Mouse (Mus musculus): ENCODE data around the gene Lurap1l. TPM values are rescaled to one million over a fixed set of nuclear protein-coding genes. Genes with fewer than 3 reads are reported as not detected.

Lurap1l gene
- polyA plus RNA-seq, 1 experiment from 2014 or later: 5.7 TPM

DNA sequence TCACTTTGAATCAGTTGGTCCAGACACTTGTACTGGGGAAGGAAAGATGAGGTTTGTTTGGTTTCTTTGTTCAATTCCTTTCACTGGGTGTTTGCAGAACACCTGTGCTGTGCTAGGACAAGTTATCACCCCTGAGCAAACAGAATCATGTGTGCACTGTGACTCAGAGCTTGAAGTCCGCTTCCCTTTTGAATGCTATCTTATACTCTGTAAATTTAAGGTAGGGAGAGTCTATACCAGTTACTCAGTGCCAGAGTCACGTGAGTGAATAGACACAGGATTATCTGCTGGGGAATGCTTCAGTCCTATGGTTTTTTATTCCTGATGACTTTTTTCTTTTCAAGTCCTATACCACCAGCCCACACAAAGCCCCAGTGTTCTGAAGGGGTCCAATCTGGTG is 39.3 kb downstream of the Lurap1l start:
- WGBS (ENCODE audit: insufficient replicate concordance): 48% methylated on average over 2 of the region's 2 CpGs

GRCm38 (mm10) chr4:80950280-80950781 is 39.9 kb downstream of the Lurap1l start:
- Histone ChIP-seq H3K4me3 (ENCODE audit: low read depth, low read length) (no peak overlapping the region), H3K27ac (ENCODE audit: low read length) (peak overlapping the region; percentile 74), H3K9ac (ENCODE audit: low read depth, low read length) (no peak overlapping the region), H3K4me2 (ENCODE audit: low read depth, low read length) (no peak overlapping the region), H3K4me1 (ENCODE audit: control insufficient read depth, low read depth, low read length) (no peaks in the 10 kb centered on the region), H3K27me3 (ENCODE audit: control insufficient read depth, insufficient read depth, low read depth, low read length) (no peaks in the 10 kb centered on the region), H3K36me3 (ENCODE audit: control insufficient read depth, insufficient read depth) (no peaks in the 10 kb centered on the region), H3K9me3 (replicated peaks; ENCODE audit: control insufficient read depth, low read length) (no peaks in the 10 kb centered on the region)
- 33% methylated on average over 8 of the region's 8 CpGs for WGBS (ENCODE audit: insufficient replicate concordance)
- ATAC-seq (ENCODE audit: low read depth): no peak

More for the DNA sequence above, 39.3 kb downstream of the Lurap1l start:
- Histone ChIP-seq H3K9ac (ENCODE audit: low read depth, low read length) (no peak overlapping the region), H3K27me3 (ENCODE audit: control insufficient read depth, insufficient read depth, low read depth, low read length) (no peaks in the 10 kb centered on the region), H3K4me2 (ENCODE audit: low read depth, low read length) (no peak overlapping the region), H3K9me3 (replicated peaks; ENCODE audit: control insufficient read depth, low read length) (no peaks in the 10 kb centered on the region), H3K36me3 (ENCODE audit: control insufficient read depth, insufficient read depth) (no peaks in the 10 kb centered on the region), H3K4me1 (ENCODE audit: control insufficient read depth, low read depth, low read length) (no peaks in the 10 kb centered on the region), H3K27ac (ENCODE audit: low read length) (peak overlapping the region; percentile 74), H3K4me3 (ENCODE audit: low read depth, low read length) (no peak overlapping the region)
- ATAC-seq (ENCODE audit: low read depth): peak; percentile 96

DNA sequence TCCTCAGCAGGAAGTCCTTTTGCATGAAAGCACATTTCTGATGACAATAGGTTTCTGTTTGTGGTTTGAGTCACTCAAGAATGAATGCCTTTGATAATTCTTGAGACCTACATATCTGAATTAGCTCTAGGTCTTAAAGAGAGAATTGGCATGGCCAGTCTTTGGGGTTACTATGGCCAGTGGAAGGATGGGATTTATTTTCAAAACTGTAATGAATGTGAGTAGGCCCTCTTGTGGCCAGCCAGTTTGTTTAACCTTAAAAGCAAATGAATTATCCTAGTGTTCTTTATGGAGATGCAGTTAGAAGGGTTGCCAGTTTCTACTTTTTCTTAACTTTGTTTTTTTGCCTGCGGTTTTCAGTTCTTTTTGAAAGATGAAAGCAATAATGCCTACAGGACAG is 42.2 kb downstream of the Lurap1l start:
- Histone ChIP-seq H3K4me1 (ENCODE audit: control insufficient read depth, low read depth, low read length) (no peaks in the 10 kb centered on the region), H3K27ac (ENCODE audit: low read length) (no peak overlapping the region), H3K4me2 (ENCODE audit: low read depth, low read length) (no peak overlapping the region), H3K36me3 (ENCODE audit: control insufficient read depth, insufficient read depth) (no peaks in the 10 kb centered on the region), H3K27me3 (ENCODE audit: control insufficient read depth, insufficient read depth, low read depth, low read length) (no peaks in the 10 kb centered on the region), H3K4me3 (ENCODE audit: low read depth, low read length) (no peak overlapping the region), H3K9ac (ENCODE audit: low read depth, low read length) (no peak overlapping the region), H3K9me3 (replicated peaks; ENCODE audit: control insufficient read depth, low read length) (no peaks in the 10 kb centered on the region)
- WGBS (ENCODE audit: insufficient replicate concordance): 60% methylated on average over 1 of the region's 1 CpGs
- ATAC-seq (ENCODE audit: low read depth): no peak

DNA sequence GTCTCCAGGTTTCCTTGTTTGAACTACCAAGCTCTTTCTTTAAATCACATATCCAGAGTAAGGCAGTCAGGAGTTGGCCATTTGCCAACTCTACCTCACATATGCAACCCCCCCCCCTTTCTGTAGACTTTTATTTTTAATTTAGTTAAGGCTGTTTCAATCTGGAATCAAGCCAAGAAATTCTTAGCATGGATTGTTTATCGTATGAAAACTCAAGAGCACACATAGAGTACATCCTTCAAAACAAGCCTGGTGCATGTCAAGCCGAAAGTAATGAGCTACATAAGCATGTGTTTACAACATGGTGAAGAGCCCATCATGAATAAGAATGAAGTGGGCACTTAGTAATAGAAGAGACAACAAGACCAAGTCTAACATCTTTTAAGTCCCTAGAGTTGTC is 45.5 kb downstream of the Lurap1l start:
- Histone ChIP-seq H3K36me3 (ENCODE audit: control insufficient read depth, insufficient read depth) (no peaks in the 10 kb centered on the region), H3K27me3 (ENCODE audit: control insufficient read depth, insufficient read depth, low read depth, low read length) (no peaks in the 10 kb centered on the region), H3K4me1 (ENCODE audit: control insufficient read depth, low read depth, low read length) (no peaks in the 10 kb centered on the region), H3K9ac (ENCODE audit: low read depth, low read length) (no peak overlapping the region), H3K4me2 (ENCODE audit: low read depth, low read length) (no peak overlapping the region), H3K27ac (ENCODE audit: low read length) (no peak overlapping the region), H3K9me3 (replicated peaks; ENCODE audit: control insufficient read depth, low read length) (no peaks in the 10 kb centered on the region), H3K4me3 (ENCODE audit: low read depth, low read length) (no peak overlapping the region)
- WGBS (ENCODE audit: insufficient replicate concordance): 58% methylated on average over 2 of the region's 2 CpGs
- no peak for ATAC-seq (ENCODE audit: low read depth)

DNA sequence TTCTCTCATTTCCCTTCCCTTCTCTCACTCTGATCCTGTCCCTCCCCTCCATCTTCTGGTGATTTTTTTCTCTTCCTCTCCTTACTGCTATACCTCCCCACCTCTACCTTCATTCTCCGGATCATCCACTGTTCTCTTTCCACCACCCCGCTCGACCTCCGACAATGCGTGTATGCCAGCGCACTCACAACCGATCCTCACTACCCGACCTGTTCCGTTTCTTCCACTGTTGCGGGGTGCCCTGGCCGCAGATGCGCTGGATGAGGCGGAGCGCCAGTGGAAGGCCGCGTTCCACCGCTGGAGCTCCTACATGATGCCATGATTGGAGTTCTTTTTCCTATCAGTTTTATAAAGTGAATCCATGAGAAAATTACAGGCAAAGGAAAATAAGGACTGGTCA is 57.1 kb downstream of the Lurap1l start:
- H3K27me3 ChIP-seq (ENCODE audit: control insufficient read depth, insufficient read depth, low read depth, low read length): no peaks in the 10 kb centered on the region
- H3K4me1 ChIP-seq (ENCODE audit: control insufficient read depth, low read depth, low read length): no peaks in the 10 kb centered on the region
- H3K36me3 ChIP-seq (ENCODE audit: control insufficient read depth, insufficient read depth): no peaks in the 10 kb centered on the region
- no peak overlapping the region for H3K9ac ChIP-seq (ENCODE audit: low read depth, low read length)
- no peak overlapping the region for H3K27ac ChIP-seq (ENCODE audit: low read length)
- WGBS (ENCODE audit: insufficient replicate concordance): 85% methylated on average over 17 of the region's 17 CpGs
- H3K4me2 ChIP-seq (ENCODE audit: low read depth, low read length): no peak overlapping the region
- no peaks in the 10 kb centered on the region; the same call in 1 of the 2 replicates for H3K9me3 ChIP-seq (replicated peaks; ENCODE audit: control insufficient read depth, low read length)
- no peak for ATAC-seq (ENCODE audit: low read depth)
- no peak overlapping the region for H3K4me3 ChIP-seq (ENCODE audit: low read depth, low read length)

DNA sequence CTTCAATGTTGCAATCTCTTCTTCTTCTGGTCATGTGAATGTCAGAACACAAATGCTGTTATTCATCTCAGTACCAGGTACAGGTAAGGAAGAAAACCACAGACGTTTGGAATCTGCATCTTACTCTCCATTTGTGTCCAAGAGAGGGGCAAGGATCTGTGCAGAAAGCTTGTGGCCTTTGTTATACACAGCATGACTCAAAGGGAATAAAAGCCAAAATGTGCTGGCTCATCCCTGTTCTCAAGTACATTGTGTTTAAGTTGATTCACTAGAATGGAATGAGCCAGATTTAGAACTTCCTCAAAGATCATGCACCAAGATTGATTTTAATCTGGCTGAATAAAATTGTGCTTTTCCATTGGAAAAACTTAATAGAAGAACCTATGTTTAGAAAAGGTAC is 61.4 kb downstream of the Lurap1l start:
- no peak for ATAC-seq (ENCODE audit: low read depth)
- no peak overlapping the region for H3K4me2 ChIP-seq (ENCODE audit: low read depth, low read length)
- no peaks in the 10 kb centered on the region for H3K4me1 ChIP-seq (ENCODE audit: control insufficient read depth, low read depth, low read length)
- no peak overlapping the region for H3K27ac ChIP-seq (ENCODE audit: low read length)
- H3K4me3 ChIP-seq (ENCODE audit: low read depth, low read length): no peak overlapping the region
- H3K9me3 ChIP-seq (replicated peaks; ENCODE audit: control insufficient read depth, low read length): no peaks in the 10 kb centered on the region; the same call in 1 of the 2 replicates
- H3K27me3 ChIP-seq (ENCODE audit: control insufficient read depth, insufficient read depth, low read depth, low read length): no peaks in the 10 kb centered on the region
- no peak overlapping the region for H3K9ac ChIP-seq (ENCODE audit: low read depth, low read length)
- no peaks in the 10 kb centered on the region for H3K36me3 ChIP-seq (ENCODE audit: control insufficient read depth, insufficient read depth)
- 26% methylated on average over 1 of the region's 1 CpGs for WGBS (ENCODE audit: insufficient replicate concordance)

DNA sequence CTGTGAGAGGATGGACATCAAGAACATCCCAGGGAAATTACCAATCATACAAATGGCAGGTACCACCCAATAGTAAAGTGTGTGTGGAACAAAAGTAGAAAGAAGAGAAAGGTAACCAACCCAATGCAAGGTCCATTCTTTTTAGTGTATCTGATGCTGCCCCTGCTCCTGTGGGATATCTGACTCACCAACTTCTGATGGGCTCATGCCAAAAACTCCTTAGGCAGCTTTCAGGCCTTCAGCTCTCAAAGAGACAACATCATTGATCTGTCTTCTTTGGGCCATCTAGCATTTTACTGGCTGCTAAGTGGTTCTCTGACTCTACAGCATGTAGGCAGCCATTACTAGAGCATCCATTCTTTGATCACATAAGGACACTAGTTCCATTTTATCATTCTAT is 63.5 kb downstream of the Lurap1l start:
- H3K4me3 ChIP-seq (ENCODE audit: low read depth, low read length): no peak overlapping the region
- H3K9me3 ChIP-seq (replicated peaks; ENCODE audit: control insufficient read depth, low read length): no peaks in the 10 kb centered on the region
- no peak overlapping the region for H3K9ac ChIP-seq (ENCODE audit: low read depth, low read length)
- H3K27ac ChIP-seq (ENCODE audit: low read length): no peak overlapping the region
- H3K4me2 ChIP-seq (ENCODE audit: low read depth, low read length): no peak overlapping the region
- ATAC-seq (ENCODE audit: low read depth): no peak
- H3K36me3 ChIP-seq (ENCODE audit: control insufficient read depth, insufficient read depth): no peaks in the 10 kb centered on the region
- H3K4me1 ChIP-seq (ENCODE audit: control insufficient read depth, low read depth, low read length): no peaks in the 10 kb centered on the region
- H3K27me3 ChIP-seq (ENCODE audit: control insufficient read depth, insufficient read depth, low read depth, low read length): no peaks in the 10 kb centered on the region

GRCm38 (mm10) chr4:80990819-80991218 is 80.4 kb downstream of the Lurap1l start:
- Histone ChIP-seq H3K36me3 (ENCODE audit: control insufficient read depth, insufficient read depth) (no peaks in the 10 kb centered on the region), H3K9ac (ENCODE audit: low read depth, low read length) (no peak overlapping the region), H3K27me3 (ENCODE audit: control insufficient read depth, insufficient read depth, low read depth, low read length) (no peaks in the 10 kb centered on the region), H3K9me3 (replicated peaks; ENCODE audit: control insufficient read depth, low read length) (no peaks in the 10 kb centered on the region), H3K4me3 (ENCODE audit: low read depth, low read length) (no peak overlapping the region), H3K4me2 (ENCODE audit: low read depth, low read length) (no peak overlapping the region), H3K27ac (ENCODE audit: low read length) (no peak overlapping the region), H3K4me1 (ENCODE audit: control insufficient read depth, low read depth, low read length) (no peaks in the 10 kb centered on the region)
- WGBS (ENCODE audit: insufficient replicate concordance): 47% methylated on average over 1 of the region's 1 CpGs
- no peak for ATAC-seq (ENCODE audit: low read depth)

DNA sequence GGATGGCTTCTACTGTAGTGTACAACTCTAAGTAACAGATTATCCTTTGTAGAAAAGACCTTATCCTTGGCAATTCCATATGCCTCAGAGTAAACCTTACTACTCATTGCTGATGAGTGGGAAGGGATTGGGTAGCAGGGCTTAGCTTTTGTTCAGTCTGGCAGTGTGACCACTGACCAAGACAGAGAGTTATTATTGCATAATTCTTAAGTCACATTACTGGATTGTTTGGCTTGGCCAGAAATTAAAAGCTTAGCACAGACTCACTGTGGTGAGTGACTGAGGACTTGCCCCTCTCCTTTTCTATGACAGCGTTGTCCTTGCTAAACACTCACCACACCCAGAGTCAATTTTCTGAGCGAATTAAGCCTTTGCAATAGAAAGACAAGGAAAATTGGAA is 93.1 kb downstream of the Lurap1l start:
- no peaks in the 10 kb centered on the region for H3K27me3 ChIP-seq (ENCODE audit: control insufficient read depth, insufficient read depth, low read depth, low read length)
- no peaks in the 10 kb centered on the region; the same call in 1 of the 2 replicates for H3K9me3 ChIP-seq (replicated peaks; ENCODE audit: control insufficient read depth, low read length)
- H3K9ac ChIP-seq (ENCODE audit: low read depth, low read length): no peak overlapping the region
- no peaks in the 10 kb centered on the region for H3K36me3 ChIP-seq (ENCODE audit: control insufficient read depth, insufficient read depth)
- no peaks in the 10 kb centered on the region for H3K4me1 ChIP-seq (ENCODE audit: control insufficient read depth, low read depth, low read length)
- no peak for ATAC-seq (ENCODE audit: low read depth)
- H3K4me3 ChIP-seq (ENCODE audit: low read depth, low read length): no peak overlapping the region
- H3K27ac ChIP-seq (ENCODE audit: low read length): no peak overlapping the region
- 68% methylated on average over 2 of the region's 2 CpGs for WGBS (ENCODE audit: insufficient replicate concordance)
- no peak overlapping the region for H3K4me2 ChIP-seq (ENCODE audit: low read depth, low read length)

Data from liver, embryonic 16.5 days (tissue).